Mouse (Mus musculus): ENCODE measurements around the gene Vwa7. TPM values are rescaled to one million over a fixed set of nuclear protein-coding genes. Genes with fewer than 3 reads are reported as not detected.
"Not testable (repeated sequence)": the region's sequence is repeated elsewhere in the genome, so short reads cannot be mapped to it uniquely, and the experiment has no call there.

The Vwa7 gene
- total RNA-seq, 2 experiments from 2014 or later = 1.6 to 1.8 TPM

DNA sequence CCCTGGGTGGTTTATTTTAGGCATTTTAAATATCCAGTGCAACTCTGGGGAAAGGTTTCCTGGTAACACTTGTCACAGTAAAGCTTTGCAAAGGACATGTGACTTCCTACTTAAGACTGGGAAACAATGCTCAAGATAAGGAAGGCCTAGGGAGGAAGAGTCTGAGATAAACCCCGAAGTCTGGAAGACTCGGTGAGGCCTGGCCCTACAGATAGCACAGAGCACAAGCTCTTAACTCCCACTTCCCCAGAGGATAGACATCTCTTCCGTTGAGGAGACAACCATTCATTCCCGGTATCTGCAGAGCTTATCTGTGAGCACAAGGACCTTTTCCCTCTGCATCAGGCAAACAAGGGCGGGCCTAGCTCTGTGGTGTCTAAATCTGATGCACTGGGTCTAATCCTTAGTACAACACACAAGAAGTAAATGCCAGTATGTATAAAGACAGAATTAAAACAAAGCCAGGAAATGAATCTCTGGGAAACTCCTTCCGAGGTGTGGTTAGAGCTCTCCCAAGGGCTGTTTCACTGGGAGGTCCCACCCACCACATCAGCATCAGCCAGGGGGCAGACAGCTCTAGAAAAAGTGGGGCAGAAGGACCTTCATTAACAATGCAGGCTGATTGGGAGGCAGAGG is 5.6 kb downstream of the Vwa7 start:
- DNase-seq = peak; percentile 45

GRCm38 (mm10) chr17:35022541-35023060 is 6.2 kb downstream of the Vwa7 start:
- no peak for DNase-seq

DNA sequence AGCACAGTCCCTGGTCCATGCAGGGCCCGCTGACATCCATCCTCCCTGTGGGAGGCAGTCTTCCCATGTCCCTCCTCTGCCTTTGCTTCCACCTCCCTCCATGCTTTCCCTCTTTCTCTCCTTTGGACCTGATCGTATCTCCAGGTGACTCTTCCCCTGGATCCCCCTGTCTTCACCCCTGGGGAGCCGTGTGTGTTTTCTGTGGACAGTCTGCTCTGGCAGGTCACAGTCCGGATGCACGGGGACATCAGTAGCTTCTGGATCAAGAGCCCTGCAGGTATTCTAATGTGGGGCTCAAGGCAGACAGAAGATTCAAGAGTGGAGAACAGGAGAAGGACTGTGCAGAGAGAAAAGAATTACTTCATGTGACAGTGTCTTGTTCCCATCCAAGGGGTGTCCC is 6.8 kb downstream of the Vwa7 start:
- DNase-seq = no peak

GRCm38 (mm10) chr17:35023756-35024155 is 7.4 kb downstream of the Vwa7 start:
- no peak for DNase-seq

DNA sequence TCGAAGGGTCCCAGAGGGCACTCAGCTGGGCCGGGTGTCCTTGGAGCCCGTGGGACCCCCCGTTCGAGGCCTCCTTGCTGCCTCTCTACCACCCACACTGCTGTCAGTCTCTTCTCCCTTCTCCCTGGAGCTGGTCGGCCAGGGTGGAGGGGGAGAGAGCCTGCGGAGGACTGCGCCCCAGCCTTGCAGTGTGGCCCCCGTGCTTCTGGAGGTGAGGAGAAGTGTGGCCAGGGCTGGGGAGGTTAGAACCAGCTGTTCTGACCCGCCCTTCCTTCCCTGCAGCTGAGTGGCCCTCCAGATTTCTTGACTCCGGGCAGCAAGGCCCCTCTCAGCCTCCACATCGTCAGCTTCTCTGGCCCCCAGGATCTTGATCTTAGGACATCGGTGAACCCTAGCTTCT is 7.9 kb downstream of the Vwa7 start:
- DNase-seq = no peak

DNA sequence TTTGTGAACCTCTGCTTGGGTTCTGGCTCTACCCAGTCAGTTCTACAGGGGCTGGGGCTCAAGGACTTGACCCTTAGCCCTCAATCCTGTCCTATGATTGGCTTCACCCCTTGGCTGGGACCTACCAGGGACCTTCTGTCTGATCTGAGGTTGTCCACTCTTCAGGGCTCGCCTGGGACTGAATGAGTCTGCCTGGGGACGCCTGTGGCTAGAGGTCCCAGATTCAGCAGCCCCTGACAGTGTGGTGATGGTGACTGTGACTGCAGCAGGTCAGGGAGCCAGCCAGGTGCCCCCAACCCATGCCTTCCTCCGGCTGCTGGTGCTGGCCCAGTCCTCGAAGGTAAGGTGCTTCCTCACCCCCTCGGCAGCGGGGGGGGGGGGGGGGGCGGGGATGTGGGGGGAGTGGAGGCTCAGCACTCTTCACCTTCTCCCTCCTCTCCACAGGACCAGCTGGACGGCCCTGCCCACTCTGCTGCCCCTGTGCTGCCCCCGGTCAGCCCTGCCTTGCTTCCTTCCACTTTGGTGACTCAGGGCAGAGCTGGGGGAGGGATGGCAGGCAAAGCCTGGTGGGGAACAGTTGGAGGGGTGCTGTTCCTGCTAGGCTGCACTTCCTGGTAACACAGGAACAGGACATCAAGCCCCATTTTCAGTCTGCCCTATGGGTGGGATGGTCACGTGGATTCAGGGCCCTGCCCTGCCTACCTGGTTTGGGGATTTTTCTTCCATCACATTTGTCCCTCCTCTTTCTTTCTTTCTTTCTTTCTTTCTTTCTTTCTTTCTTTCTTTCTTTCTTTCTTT is 8.5 kb downstream of the Vwa7 start:
- no peak for DNase-seq

DNA sequence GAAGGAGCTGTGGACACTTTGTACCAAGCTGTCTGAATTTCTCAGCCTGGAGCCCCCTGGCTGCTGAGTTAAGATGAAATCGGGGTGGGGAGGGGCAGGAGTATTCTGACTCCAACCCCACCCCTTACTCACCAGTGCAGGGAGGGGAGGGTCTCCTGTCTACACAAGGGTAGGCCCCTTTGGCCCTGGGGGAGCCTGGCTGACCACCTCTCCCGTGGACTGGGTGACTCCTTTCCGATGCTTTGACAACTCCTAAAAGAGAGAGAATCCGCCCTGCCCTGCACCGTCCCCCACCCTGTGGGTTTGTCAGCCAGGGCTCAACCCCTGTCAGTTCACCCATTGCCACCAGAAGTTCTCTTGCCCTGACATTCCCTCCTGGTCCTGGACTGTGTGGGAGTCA is 9.8 kb downstream of the Vwa7 start:
- DNase-seq = no peak

GRCm38 (mm10) chr17:35027277-35028068 is 11.1 kb downstream of the Vwa7 start, which contains the start of gene Sapcd1:
TSS of gene Sapcd1 (minus strand) at chr17:35028016.
- peak; percentile 59 for DNase-seq

DNA sequence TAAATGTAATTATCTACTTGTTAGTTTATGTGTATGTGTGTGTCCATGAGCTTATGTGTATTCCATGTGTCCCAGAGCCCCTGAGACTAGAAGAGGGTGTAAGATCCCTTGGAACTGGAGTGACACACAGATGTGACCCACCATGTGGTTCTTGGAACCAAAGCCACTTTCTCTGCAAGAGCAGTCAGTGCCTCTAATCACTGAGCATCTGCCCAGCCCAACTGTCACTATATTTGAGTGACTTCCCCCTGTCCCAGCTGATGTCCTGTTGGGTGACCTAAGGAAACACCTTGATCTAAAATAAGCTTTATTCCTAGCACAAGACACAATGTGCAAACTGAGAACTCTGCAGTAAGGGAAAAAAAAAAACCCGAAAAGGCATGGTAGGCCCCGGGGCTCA is 11.9 kb downstream of the Vwa7 start:
- DNase-seq = no peak

DNA sequence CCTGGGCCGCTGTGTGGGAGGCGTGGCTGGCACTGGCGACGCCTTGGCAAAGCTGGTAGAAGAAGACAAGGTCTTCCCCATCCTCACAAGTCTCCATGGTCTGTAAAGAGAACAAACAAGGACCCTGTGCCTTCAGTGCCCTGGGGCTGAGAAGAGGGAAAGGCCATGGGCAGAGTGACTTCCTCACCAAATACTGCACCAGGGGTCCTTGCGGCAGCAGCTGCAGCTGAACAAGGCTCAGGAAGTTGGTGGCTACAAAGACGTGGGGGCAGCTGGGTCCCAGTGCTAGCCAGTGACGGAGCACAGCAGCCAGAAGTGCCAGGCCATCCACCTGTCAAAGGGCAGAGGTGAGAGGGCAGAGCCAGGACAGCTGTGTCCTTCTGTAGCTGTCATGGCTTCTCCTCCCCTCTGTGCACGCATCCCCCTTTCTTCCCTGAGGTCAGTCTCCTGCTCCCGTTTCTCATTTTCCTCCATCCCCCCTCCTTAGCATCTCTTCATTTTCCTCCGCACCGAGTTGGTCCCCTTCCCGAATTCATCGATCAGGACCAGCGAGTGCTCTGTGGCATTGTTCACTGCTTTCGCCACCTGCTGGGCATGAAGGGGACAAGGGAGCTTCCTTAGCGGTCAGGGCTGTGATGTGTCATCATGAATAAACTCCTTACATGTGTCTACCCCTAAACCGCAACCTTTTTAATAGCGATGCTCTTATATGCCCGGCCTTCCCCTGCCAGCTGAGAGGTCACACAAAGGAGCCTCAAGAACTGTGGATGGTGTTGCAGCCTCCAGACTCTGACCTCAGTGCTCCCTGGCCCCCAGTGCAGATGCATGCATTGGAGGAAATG is 13.5 kb downstream of the Vwa7 start:
- no peak for DNase-seq

DNA sequence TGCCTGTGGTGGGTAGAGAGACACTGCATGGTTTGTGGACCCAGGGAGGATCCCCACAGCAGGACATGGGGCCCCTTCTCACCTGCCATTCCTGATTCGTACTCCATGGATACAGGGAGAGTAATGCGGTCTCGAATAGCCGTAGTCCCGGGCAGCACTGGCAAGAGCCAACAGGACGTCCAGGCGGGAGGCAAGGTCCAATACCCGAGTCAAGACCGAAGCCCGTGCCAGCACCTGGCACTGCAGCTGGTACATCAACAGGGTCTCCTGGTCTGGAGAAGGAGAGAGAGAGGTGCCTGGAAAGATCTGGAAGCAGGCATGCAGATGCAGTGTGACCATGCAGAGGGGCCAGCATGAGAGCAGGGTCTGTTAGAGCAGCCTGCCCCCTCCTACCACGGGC is 14.9 kb downstream of the Vwa7 start:
- DNase-seq = no peak

DNA sequence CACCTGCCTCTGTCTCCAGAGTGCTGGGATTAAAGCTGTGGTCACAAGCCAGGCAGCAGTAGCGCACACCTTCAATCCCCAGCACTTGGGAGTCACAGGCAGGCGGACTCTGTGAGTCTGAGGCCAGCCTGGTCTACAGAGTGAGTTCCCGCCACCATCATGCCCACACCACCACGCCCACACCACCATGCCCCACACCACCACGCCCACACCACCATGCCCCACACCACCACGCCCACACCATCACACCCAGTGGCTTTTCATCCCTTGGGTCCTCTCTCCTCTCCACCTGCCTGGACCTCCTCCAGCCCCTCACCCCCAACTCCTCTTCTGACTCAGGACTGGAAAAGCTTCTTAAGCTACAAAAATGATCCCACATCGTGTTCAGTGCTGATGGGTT is 15.5 kb downstream of the Vwa7 start:
- no peak for DNase-seq

DNA sequence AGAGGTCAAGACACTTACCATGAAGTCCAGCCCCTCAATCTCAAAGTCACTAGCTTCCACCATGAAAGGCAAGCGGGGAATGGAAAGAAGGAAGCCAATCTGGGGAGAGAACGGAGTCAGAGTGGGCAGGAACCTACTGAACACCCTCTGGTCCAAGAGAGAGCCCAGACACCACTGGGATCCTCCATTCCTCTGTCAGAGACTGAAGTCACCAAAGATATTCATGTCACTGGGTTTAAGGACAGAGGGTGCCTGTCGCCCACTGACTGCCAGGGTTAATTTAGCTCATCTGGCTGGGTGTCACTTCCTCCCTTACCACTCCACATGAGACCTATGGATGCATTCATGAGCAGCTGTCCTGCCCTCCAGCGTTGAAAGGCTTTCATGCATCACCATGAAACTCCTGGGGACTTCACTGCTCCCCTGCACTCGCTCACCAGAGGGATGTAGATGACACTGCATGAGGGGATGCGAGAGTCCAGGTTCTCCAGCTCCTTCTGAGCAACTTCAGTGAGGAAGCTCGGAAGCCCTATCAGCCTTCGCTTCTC is 16.0 kb downstream of the Vwa7 start:
- no peak for DNase-seq

GRCm38 (mm10) chr17:35033703-35034102 is 17.3 kb downstream of the Vwa7 start:
- not testable (repeated sequence) for DNase-seq

- no peak for DNase-seq
Observed at GRCm38 (mm10) chr17:35034896-35035295, 18.5 kb downstream of the Vwa7 start.

GRCm38 (mm10) chr17:35039121-35039873 is 22.9 kb downstream of the Vwa7 start:
- no peak for DNase-seq

- no peak for DNase-seq
Observed at GRCm38 (mm10) chr17:35043794-35044193, 27.4 kb downstream of the Vwa7 start.

- no peak for DNase-seq
Observed at GRCm38 (mm10) chr17:35044904-35045806, 28.8 kb downstream of the Vwa7 start.

GRCm38 (mm10) chr17:35045807-35046680 is 29.7 kb downstream of the Vwa7 start:
- DNase-seq = no peak
